Mouse (Mus musculus) neutrophil, adult 5-6 weeks (primary cell): ENCODE measurements at regions not wholly inside any gene's neighbourhood (a gene's known extent, or its start where the extent isn't known, plus 50 kb on each side); places are given as distances from the start of the nearest gene placed in this dataset.

Experiments
- ATAC-seq: fragments of 151-379, 151-347 bp; 2 replicates; pipeline ENCODE4 v1.8.0; 2017; ENCODE audit warnings: mild to moderate bottlenecking, moderate TSS enrichment; ENCODE audit not compliant: insufficient number of reproducible peaks, poor library complexity, low FRiP score, severe bottlenecking; ENCODE audit errors: extremely low read depth

GRCm38 (mm10) chr11:114199081-114199586, 132.3 kb upstream of the Sdk2 start:
- no peak for ATAC-seq

GRCm38 (mm10) chr11:114198317-114199032, 131.6 kb upstream of the Sdk2 start:
- no peak for ATAC-seq

- ATAC-seq, result no peak
Observed at GRCm38 (mm10) chr11:114195291-114195690, 128.4 kb upstream of the Sdk2 start.

GRCm38 (mm10) chr11:114194055-114194706, 127.3 kb upstream of the Sdk2 start:
- 0 out of 2 replicates have a peak, but pooled peaks have one; percentile 17 for ATAC-seq

- no peak for ATAC-seq
Observed at GRCm38 (mm10) chr11:114193018-114193417, 126.2 kb upstream of the Sdk2 start.

- ATAC-seq, result no peak
Observed at GRCm38 (mm10) chr11:114191661-114192060, 124.8 kb upstream of the Sdk2 start.

- peak; percentile 91 for ATAC-seq
Observed at GRCm38 (mm10) chr11:114184970-114185882, 118.4 kb upstream of the Sdk2 start.

GRCm38 (mm10) chr11:114184431-114184830, 117.6 kb upstream of the Sdk2 start:
- ATAC-seq, result no peak

GRCm38 (mm10) chr11:114183231-114183630, 116.4 kb upstream of the Sdk2 start:
- no peak for ATAC-seq

- ATAC-seq, result no peak
Observed at GRCm38 (mm10) chr11:114178746-114179472, 112.1 kb upstream of the Sdk2 start.

GRCm38 (mm10) chr11:114177789-114178188, 110.9 kb upstream of the Sdk2 start:
- ATAC-seq, result no peak

GRCm38 (mm10) chr11:114177281-114177680, 110.4 kb upstream of the Sdk2 start:
- no peak for ATAC-seq

- ATAC-seq, result no peak
Observed at GRCm38 (mm10) chr11:114176671-114177212, 109.9 kb upstream of the Sdk2 start.

- ATAC-seq, result no peak
Observed at GRCm38 (mm10) chr11:114175437-114176131, 108.7 kb upstream of the Sdk2 start.

GRCm38 (mm10) chr11:114174871-114175270, 108.0 kb upstream of the Sdk2 start:
- ATAC-seq, result no peak

GRCm38 (mm10) chr11:114168231-114168661, 101.4 kb upstream of the Sdk2 start:
- ATAC-seq, result peak; percentile 51; the same call in 1 of the 2 replicates

GRCm38 (mm10) chr11:114165656-114166362, 99.0 kb upstream of the Sdk2 start:
- no peak for ATAC-seq
